Mouse (Mus musculus): Measurements from ENCODE around the gene Atxn2.
"Not testable (repeated sequence)": the region's sequence is repeated elsewhere in the genome, so short reads cannot be mapped to it uniquely, and the experiment has no call there.

The Atxn2 gene

GRCm38 (mm10) chr5:121711928-121712231 is 743 bp downstream of the Atxn2 start:
- DNase-seq, result no peak

GRCm38 (mm10) chr5:121712232-121712933 is 1.2 kb downstream of the Atxn2 start:
- DNase-seq, result no peak

- peak; percentile 61 to 64 for DNase-seq
These were observed 1.9 kb downstream of the Atxn2 start for GRCm38 (mm10) chr5:121712934-121713538.

DNA sequence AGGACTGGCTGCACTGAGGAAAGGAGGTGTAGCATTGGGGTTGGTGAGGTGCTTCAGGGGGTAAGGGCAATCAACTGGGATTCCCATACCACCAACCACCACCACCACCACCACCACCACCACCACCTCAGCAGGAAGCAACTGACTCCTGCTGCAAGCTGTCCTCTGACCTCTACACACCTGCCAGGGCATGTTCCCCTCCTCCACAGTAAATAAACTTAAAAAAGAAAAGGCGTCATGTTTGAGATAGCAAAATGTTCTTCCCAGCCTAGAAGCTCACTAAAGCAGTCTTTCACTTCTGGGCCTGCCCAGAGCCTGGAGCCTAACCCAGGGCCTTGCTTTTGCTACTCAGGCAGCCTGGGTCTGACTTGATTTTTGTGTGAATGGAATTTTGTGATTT is 3.2 kb downstream of the Atxn2 start:
- no peak for DNase-seq

DNA sequence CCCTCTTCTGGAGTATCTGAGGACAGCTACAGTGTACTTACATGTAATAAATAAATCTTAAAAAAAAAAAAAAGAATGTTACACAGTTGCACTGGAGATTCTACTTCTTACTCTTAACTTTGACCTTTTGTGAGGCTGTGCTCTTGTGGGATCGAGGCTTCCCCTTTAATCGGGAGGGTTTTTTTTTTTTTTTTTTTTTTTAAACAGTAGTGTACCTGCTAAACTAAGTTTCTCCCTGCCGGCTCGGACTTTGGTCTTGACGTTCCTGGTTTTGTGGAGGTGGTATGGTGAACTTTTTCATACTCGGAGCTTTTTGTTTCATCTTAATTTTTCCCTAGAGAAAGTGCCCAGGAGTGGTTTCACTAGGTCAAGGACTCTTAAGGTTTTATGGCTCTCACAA is 3.8 kb downstream of the Atxn2 start:
- DNase-seq, result peak in 1 of 2 experiments; percentile 31

GRCm38 (mm10) chr5:121718462-121718861 is 7.3 kb downstream of the Atxn2 start:
- DNase-seq, result no peak

DNA sequence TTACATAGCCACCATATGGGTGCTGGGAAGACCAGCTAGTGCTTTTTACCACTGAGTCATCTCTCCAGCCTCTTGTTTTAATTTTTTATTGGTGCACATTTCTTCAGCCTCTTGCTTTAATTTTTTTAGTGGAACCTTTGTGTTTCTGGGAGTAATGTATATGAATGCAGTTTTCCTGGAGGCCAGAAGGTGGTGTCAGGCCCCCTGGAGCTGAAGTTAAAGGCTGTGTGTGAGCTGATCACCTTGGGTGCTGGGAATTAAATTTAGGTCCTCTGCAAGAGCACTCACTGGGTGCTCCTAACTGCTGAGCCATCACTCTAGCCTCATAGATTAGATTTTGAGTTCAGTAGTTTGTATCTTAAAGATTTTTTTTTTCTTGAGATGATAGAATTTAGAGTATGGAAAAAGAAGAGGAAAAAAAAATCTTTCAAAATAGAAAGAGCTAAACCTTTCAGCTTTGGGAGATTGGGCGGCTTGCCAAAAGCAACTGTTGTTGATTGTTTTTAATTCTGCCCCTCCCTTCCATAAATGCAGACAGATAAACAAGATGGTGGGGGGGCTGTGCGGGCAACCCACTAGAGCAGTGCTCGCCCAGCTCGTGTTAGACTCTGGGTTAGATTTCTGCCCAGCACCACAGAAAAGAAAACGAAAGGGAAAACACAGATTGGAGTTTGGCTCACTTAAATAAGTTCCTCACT is 9.9 kb downstream of the Atxn2 start:
- no peak for DNase-seq

GRCm38 (mm10) chr5:121721841-121722240 is 10.7 kb downstream of the Atxn2 start:
- no peak for DNase-seq

DNA sequence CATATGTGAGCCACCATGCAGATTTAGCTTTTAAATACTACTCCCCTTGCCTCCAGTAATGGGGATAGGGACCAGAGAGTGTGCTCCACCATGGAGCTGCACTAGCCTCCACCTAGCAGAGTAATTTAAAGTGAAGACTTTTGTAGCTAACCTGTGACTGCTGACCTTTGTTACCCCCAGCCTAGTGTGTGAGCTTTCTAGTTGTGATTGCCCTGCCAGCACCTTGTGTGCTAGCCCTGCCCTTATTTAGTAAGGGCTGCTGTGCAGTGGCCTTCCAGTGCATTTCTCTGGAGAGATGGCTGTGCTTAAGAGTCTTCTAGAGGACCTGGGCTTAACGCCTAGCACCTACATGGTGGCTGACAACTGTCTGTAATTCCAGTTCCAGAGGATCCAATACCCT is 13.5 kb downstream of the Atxn2 start:
- DNase-seq, result peak in 1 of 2 experiments; percentile 42

DNA sequence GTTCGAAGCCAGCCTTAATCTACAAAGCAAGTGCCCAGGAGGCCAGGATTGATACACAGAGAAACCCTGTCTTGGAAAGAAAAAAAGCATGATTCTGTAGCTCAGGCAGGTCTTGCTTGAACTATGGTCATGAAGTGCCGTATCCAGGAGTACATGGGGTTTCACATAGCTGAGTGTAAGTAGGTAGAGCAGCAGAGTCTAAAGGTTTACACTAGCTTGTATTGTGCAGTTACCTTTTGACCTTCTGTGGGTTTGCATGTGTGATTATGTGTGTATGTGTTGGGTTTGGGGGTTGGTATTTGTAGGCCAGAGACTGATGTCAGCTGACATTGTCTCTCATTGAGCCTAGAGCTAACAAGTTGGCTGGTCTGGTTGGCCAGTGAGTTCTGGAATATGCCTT is 18.9 kb downstream of the Atxn2 start:
- DNase-seq, result no peak

DNA sequence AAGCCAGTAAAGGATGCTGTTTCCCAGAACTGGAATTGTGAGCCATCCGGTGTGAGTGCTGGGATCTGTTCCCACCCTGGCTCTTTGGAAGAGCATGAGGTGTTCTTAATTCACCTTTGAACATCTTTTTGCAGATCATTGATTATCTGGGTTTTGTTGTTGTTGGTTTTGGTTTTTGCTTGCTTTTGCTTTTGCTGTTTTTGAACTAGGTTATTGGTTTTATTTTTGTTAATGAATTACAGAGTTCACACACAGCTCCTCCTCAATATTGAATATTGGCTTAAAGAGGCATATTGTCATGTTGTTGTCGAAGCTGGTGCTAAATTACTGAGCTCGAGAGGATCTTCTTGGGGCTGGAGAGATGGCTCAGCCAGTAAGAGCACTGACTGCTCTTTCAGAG is 25.5 kb downstream of the Atxn2 start:
- DNase-seq, result no peak

GRCm38 (mm10) chr5:121738162-121738561 is 27.0 kb downstream of the Atxn2 start:
- not testable (repeated sequence) for DNase-seq

- peak in 1 of 2 experiments; percentile 25 for DNase-seq
These were observed 27.5 kb downstream of the Atxn2 start for GRCm38 (mm10) chr5:121738576-121739191.

GRCm38 (mm10) chr5:121740516-121740915 is 29.4 kb downstream of the Atxn2 start:
- no peak for DNase-seq

GRCm38 (mm10) chr5:121742915-121743314 is 31.8 kb downstream of the Atxn2 start:
- DNase-seq, result peak in 1 of 2 experiments; percentile 18

DNA sequence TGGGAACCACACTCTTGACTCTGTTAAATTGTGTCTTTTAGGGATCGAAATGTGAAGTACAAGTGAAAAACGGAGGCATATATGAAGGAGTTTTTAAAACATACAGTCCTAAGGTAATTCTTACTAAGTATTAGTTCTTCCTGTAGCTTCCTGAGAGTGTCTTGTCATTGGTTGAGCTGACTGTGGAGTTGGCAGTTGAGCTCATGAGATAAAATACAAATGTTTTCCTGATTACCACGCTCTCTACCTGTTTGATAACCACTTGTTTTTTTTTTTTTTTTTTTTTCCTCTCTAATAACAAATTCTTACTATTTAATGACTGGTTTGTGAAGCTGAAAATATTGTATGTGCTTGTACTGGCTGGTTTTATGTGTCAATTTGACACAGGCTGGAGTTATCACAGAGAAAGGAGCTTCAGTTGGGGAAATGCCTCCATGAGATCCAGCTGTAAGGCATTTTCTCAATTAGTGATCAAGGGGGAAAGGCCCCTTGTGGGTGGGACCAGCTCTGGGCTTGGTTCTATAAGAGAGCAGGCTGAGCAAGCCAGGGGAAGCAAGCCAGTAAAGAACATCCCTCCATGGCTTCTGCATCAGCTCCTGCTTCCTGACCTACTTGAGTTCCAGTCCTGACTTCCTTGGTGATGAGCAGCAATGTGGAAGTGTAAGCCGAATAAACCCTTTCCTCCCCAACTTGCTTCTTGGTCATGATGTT is 36.9 kb downstream of the Atxn2 start:
- DNase-seq, result not testable (repeated sequence)

DNA sequence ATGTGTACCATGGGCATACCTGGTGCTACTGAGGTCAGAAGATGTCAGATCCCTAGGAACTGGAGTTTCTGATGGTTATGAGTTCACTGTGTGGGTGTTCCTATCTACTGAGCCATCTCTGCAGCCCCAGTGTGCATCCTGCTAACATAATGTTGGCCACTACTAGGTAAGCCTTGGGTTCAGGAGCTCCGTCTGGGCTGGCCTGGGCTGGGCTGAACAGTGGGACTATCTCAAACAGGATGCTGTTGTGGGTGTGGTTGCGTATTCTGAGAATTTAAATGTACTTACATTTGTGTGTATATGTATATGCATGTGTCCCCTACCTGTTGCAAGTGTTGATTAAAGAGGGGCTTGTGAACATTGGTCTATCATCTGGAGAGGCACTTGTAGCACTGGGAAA is 38.5 kb downstream of the Atxn2 start:
- no peak for DNase-seq

DNA sequence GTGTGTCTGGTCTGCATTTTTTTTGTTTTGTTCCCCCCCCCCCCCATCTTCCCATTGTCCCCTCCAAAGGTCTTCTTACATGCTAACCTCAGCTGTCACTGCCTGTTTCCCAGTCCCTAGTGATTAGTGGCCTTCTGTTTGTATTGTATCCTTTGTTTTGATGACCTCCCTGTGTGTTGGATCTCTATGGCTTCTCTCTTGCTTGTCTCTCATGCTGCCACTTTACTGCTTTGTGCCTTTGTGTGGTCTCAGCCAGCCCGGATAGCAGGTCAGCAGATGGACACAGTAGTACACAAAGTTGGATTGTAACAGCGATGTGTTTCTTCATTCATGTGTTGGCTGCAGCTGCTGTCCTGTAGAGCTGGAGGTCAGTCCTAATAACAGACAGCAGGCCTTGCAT is 46.8 kb downstream of the Atxn2 start:
- no peak for DNase-seq

- DNase-seq, result no peak
These were observed 47.2 kb downstream of the Atxn2 start for GRCm38 (mm10) chr5:121758341-121758740.

- no peak for DNase-seq
These were observed 48.8 kb downstream of the Atxn2 start for GRCm38 (mm10) chr5:121759921-121760320.

DNA sequence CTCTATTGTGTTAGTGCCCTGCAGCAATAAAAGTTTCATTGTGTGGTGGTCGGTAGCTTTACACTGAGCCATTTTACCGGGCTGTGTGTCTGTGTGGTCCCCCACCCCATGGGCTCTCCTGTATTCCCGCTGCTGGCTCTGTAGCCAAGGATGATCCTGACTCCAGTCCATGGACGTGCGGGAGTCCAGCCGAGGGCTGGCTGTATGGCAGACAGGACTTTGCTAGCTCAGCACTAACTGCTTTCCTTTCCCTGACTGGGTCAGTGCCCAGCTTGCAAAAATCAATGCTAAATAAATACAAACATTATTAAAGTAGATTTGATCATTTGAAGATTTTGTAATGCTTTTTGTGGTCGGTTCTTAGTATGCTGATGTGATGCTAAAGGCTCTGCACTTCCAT is 50.3 kb downstream of the Atxn2 start:
- DNase-seq, result no peak

DNA sequence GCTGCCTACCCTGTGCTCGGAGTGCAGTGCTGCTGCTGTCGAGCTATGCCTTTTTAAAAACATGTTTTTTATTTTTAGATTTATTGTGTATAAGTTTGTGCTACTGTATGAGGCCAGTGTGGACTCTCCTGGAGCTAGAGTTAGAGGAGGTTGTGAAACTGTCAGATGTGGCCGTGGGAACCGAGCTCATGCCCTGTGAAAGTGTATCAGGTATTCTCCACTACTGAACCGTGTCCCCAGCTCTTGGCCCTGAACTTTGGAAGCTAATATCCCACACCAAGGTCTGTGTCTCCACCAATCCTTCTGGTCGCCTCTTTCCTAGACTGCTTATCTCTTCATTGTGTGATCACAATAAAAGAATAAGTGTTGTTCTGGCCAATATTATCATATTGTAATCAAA is 51.8 kb downstream of the Atxn2 start:
- no peak for DNase-seq

DNA sequence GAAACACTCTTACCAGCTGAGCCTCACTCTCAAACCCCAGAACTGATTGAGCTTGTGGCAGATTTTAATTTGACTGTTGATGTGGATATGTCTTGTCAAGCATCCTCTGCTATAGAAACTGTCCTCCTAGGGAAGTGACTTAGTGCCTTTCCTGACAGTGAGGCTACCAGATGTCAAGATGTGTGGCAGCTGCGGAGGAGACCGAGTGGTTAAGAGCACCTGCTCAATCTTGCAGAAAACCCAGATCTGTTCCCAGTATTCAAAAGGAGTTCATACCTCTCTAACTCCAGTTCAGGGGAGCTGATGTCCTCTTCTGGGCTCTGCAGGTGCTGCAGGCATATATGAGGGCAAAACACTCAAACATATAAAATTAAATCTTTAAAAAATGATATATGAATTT is 53.9 kb downstream of the Atxn2 start:
- no peak for DNase-seq

Data from kidney, adult 8-10 months (tissue).